Mouse (Mus musculus) liver, postnatal 0 days (tissue): Measurements from ENCODE around the gene Rinl. TPM values are rescaled to one million over a fixed set of nuclear protein-coding genes. Genes with fewer than 3 reads are reported as not detected.

Source experiments
- ATAC-seq: fragments of 200-750 bp; cut with Nextera tagmentation; 2 replicates; pipeline ENCODE4 v1.8.0; 2017; ENCODE audit warnings: mild to moderate bottlenecking, moderate library complexity
- DNase-seq: peaks from one replicate; pipeline ENCODE4 v3.0.0-alpha.2; 2016
- H3K27ac ChIP-seq: fragments of 300-500 bp; sonication (generic); 2 replicates; pipeline ENCODE4 v1.5.1; 2014; ENCODE audit warnings: antibody characterized with exemption, moderate library complexity, mild to moderate bottlenecking, low read depth
- H3K27me3 ChIP-seq: fragments of 300-500 bp; sonication (generic); 2 replicates; pipeline ENCODE4 v1.6.1; 2014; ENCODE audit warnings: low read length, control low read depth, mixed read lengths; ENCODE audit not compliant: insufficient read depth
- H3K36me3 ChIP-seq: fragments of 300-500 bp; sonication (generic); replicated peaks from 2 replicates; pipeline ENCODE4 v1.6.1; 2014; ENCODE audit warnings: mild to moderate bottlenecking, control low read depth, low read length, moderate library complexity, mixed read lengths; ENCODE audit not compliant: insufficient read depth
- H3K4me1 ChIP-seq: fragments of 300-500 bp; sonication (generic); 2 replicates; pipeline ENCODE4 v1.6.1; 2014; ENCODE audit warnings: antibody characterized with exemption, mild to moderate bottlenecking, control low read depth; ENCODE audit not compliant: insufficient read depth
- H3K4me2 ChIP-seq: fragments of 300-500 bp; sonication (generic); 2 replicates; pipeline ENCODE4 v1.6.1; 2014; ENCODE audit warnings: low read depth, mild to moderate bottlenecking, low read length, moderate library complexity, mixed read lengths
- H3K4me3 ChIP-seq: fragments of 300-500 bp; sonication (generic); 2 replicates; pipeline ENCODE4 v1.5.1; 2014; ENCODE audit warnings: low read depth, low read length
- H3K9ac ChIP-seq: fragments of 300-500 bp; sonication (generic); replicated peaks from 2 replicates; pipeline ENCODE4 v1.6.1; 2014; ENCODE audit warnings: mild to moderate bottlenecking, moderate library complexity
- H3K9me3 ChIP-seq: fragments of 300-500 bp; sonication (generic); 2 replicates; pipeline ENCODE4 v1.6.1; 2016; ENCODE audit warnings: mild to moderate bottlenecking, control low read depth, low read length, mixed read lengths
- CTCF ChIP-seq: sonication (generic); IDR thresholded peaks from 2 replicates; pipeline ENCODE4 v1.5.1; 2016; ENCODE audit warnings: antibody characterized with exemption, low read depth
- EP300 ChIP-seq: IDR thresholded peaks from 2 replicates; pipeline ENCODE4 v1.6.1; 2016; ENCODE audit warnings: antibody characterized with exemption, low read depth, mild to moderate bottlenecking
- WGBS: fragments of 180-500 bp; shearing (Covaris S2); extraction: QIAGEN DNeasy Blood & Tissue Kit; methylation state at CpG from one replicate; pipeline ENCODE4 v1.1.7; 2014; ENCODE audit not compliant: insufficient replicate concordance; 5-methylcytosine and 5-hydroxymethylcytosine counted together
- polyA plus RNA-seq: library from polyadenylated mRNA; unstranded; fragments of >200 nt; fragmentation: Nextera tagmentation; extraction: Ambion mirVana; gene quantifications from 2 replicates; pipeline ENCODE4 v1.2.1, GENCODE M21; 2015

Gene Rinl
- polyA plus RNA-seq, 1 experiment from 2014 or later, result 7.2 TPM

GRCm38 (mm10) chr7:28767462-28767965 lies 21.3 kb upstream of the Rinl start, which contains the start of gene Nfkbib:
TSS of gene Nfkbib (minus strand) at chr7:28767512.
- H3K4me1 ChIP-seq, result peaks cover 23% of the 10 kb centered on the region
- H3K9ac ChIP-seq, result peak within 1 kb of the TSS; percentile 73
- peak within 1 kb of the TSS; percentile 89 for H3K4me2 ChIP-seq
- H3K9me3 ChIP-seq, result no peaks in the 10 kb centered on the region
- WGBS, result 70% methylated on average over 7 of the region's 7 CpGs
- peaks cover 5% of the 10 kb centered on the region; the same call in 1 of the 2 replicates for H3K36me3 ChIP-seq
- no peak for ATAC-seq
- TF ChIP-seq EP300 (no peak), CTCF (no peak)
- no peak for DNase-seq
- peak within 1 kb of the TSS; percentile 78; the same call in 1 of the 2 replicates for H3K27ac ChIP-seq
- H3K27me3 ChIP-seq, result no peaks in the 10 kb centered on the region
- peak within 1 kb of the TSS; percentile 73 for H3K4me3 ChIP-seq

DNA sequence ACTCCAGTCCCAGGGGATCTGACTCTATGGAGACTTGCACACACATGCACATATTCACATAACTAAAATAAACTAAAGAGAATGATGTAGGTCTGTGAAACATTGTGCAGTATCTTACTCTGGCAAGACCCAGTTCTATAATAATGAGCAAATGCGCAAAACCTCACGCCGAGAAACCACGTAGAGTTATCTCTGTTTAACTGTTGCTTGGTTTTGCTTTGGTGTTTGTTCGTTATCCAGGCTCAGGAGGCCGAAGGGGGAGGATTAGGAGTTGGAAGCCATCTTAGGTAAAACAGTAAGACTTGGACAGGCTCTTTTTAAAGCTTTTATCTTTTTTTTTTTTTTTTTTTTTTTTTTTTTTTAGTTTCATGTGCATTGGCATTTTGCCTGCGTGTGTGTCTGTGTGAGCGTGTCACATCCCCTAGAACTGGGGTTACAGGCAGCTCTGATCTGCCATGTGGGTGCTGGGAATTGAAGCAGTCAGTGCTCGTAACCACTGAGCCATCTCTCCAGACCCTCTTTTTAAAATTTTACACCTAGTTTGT lies 19.3 kb upstream of the Rinl start:
- H3K4me1 ChIP-seq, result peaks cover 23% of the 10 kb centered on the region

GRCm38 (mm10) chr7:28770309-28770708 lies 18.5 kb upstream of the Rinl start:
- ATAC-seq, result no peak
- WGBS, result 55% methylated on average over 3 of the region's 3 CpGs
- no peak overlapping the region for H3K4me2 ChIP-seq

More for the DNA sequence above, 19.3 kb upstream of the Rinl start:
- Histone ChIP-seq H3K9ac (no peak overlapping the region), H3K9me3 (no peaks in the 10 kb centered on the region), H3K4me3 (no peak overlapping the region), H3K36me3 (peaks cover 2% of the 10 kb centered on the region; the same call in 1 of the 2 replicates), H3K27ac (no peak overlapping the region), H3K27me3 (no peaks in the 10 kb centered on the region), H3K4me2 (no peak overlapping the region)
- WGBS, result 61% methylated on average over 9 of the region's 9 CpGs
- ATAC-seq (no peak), DNase-seq (no peak)
- TF ChIP-seq CTCF, result no peak
- no peak; the same call in 1 of the 2 replicates for TF ChIP-seq EP300

GRCm38 (mm10) chr7:28771867-28772266 lies 16.9 kb upstream of the Rinl start:
- ATAC-seq, result no peak
- Histone ChIP-seq H3K9ac (no peak overlapping the region), H3K27me3 (no peaks in the 10 kb centered on the region), H3K4me2 (no peak overlapping the region), H3K4me1 (peaks cover 11% of the 10 kb centered on the region), H3K4me3 (no peak overlapping the region), H3K9me3 (no peaks in the 10 kb centered on the region), H3K27ac (no peak overlapping the region), H3K36me3 (peaks cover 5% of the 10 kb centered on the region)
- no peak for DNase-seq
- TF ChIP-seq EP300, result no peak
- no peak for TF ChIP-seq CTCF
- 87% methylated on average over 11 of the region's 11 CpGs for WGBS

More at GRCm38 (mm10) chr7:28770309-28770708, 18.5 kb upstream of the Rinl start:
- Histone ChIP-seq H3K9me3 (no peaks in the 10 kb centered on the region), H3K4me1 (peaks cover 18% of the 10 kb centered on the region), H3K36me3 (peaks cover 2% of the 10 kb centered on the region; the same call in 1 of the 2 replicates), H3K4me3 (no peak overlapping the region), H3K27ac (no peak overlapping the region), H3K9ac (no peak overlapping the region), H3K27me3 (no peaks in the 10 kb centered on the region)
- DNase-seq, result no peak
- peak; percentile 51; the same call in 1 of the 2 replicates for TF ChIP-seq EP300
- TF ChIP-seq CTCF, result no peak

GRCm38 (mm10) chr7:28773163-28773562 lies 15.6 kb upstream of the Rinl start:
- H3K27me3 ChIP-seq, result no peaks in the 10 kb centered on the region
- no peak overlapping the region for H3K4me2 ChIP-seq
- no peak overlapping the region for H3K4me3 ChIP-seq
- no peak overlapping the region for H3K9ac ChIP-seq
- peaks cover 5% of the 10 kb centered on the region for H3K36me3 ChIP-seq
- TF ChIP-seq CTCF, result no peak
- TF ChIP-seq EP300, result no peak
- no peaks in the 10 kb centered on the region for H3K9me3 ChIP-seq
- 73% methylated on average over 3 of the region's 3 CpGs for WGBS
- no peak overlapping the region for H3K27ac ChIP-seq
- no peaks in the 10 kb centered on the region; the same call in 1 of the 2 replicates for H3K4me1 ChIP-seq
- DNase-seq (no peak), ATAC-seq (no peak)

- Histone ChIP-seq H3K4me1 (no peaks in the 10 kb centered on the region; the same call in 1 of the 2 replicates), H3K9ac (no peak overlapping the region), H3K4me3 (no peak overlapping the region), H3K27me3 (no peaks in the 10 kb centered on the region), H3K27ac (no peak overlapping the region), H3K4me2 (no peak overlapping the region), H3K9me3 (no peaks in the 10 kb centered on the region), H3K36me3 (peaks cover 8% of the 10 kb centered on the region)
- TF ChIP-seq EP300, result no peak
- no peak for TF ChIP-seq CTCF
- ATAC-seq (no peak), DNase-seq (no peak)
- 83% methylated on average over 12 of the region's 12 CpGs for WGBS
These were observed 14.6 kb upstream of the Rinl start for GRCm38 (mm10) chr7:28774164-28774563.
